Mouse (Mus musculus) heart, embryonic 11.5 days (tissue): ENCODE data around the gene Ahctf1. TPM values are rescaled to one million over a fixed set of nuclear protein-coding genes. Genes with fewer than 3 reads are reported as not detected.

ENCODE experiments used
- ATAC-seq: fragments of 200-750 bp; cut with Nextera tagmentation; replicated peaks from 2 replicates; pipeline ENCODE4 v1.8.0; 2017; ENCODE audit warnings: moderate library complexity; ENCODE audit not compliant: insufficient number of reproducible peaks, low FRiP score, low TSS enrichment
- H3K27ac ChIP-seq: fragments of 300-500 bp; sonication (generic); 2 replicates; pipeline ENCODE4 v1.5.1; 2014; ENCODE audit warnings: mild to moderate bottlenecking, low read depth, low read length
- H3K27me3 ChIP-seq: fragments of 300-500 bp; sonication (generic); 2 replicates; pipeline ENCODE4 v1.6.1; 2014; ENCODE audit warnings: mild to moderate bottlenecking, low read length, mixed read lengths; ENCODE audit not compliant: control insufficient read depth, insufficient read depth
- H3K36me3 ChIP-seq: fragments of 300-500 bp; sonication (generic); 2 replicates; pipeline ENCODE4 v1.6.1; 2014; ENCODE audit warnings: mild to moderate bottlenecking, low read length, moderate library complexity, mixed read lengths; ENCODE audit not compliant: control insufficient read depth, insufficient read depth
- H3K4me1 ChIP-seq: fragments of 300-500 bp; sonication (generic); 2 replicates; pipeline ENCODE4 v1.6.1; 2014; ENCODE audit warnings: low read length; ENCODE audit not compliant: control insufficient read depth, insufficient read depth
- H3K4me2 ChIP-seq: fragments of 300-500 bp; sonication (generic); 2 replicates; pipeline ENCODE4 v1.6.1; 2014; ENCODE audit warnings: mild to moderate bottlenecking, moderate library complexity
- H3K4me3 ChIP-seq: fragments of 300-500 bp; sonication (generic); 2 replicates; pipeline ENCODE4 v1.5.1; 2014; ENCODE audit warnings: low read depth, low read length
- H3K9ac ChIP-seq: fragments of 300-500 bp; sonication (generic); 2 replicates; pipeline ENCODE4 v1.6.1; 2014; ENCODE audit warnings: mild to moderate bottlenecking, low read depth, low read length, moderate library complexity
- H3K9me3 ChIP-seq: fragments of 300-500 bp; sonication (generic); replicated peaks from 2 replicates; pipeline ENCODE4 v1.6.1; 2016; ENCODE audit warnings: low read length; ENCODE audit not compliant: control insufficient read depth
- WGBS: fragments of 180-500 bp; shearing (Covaris S2); extraction: QIAGEN DNeasy Blood & Tissue Kit; methylation state at CpG from one replicate; pipeline ENCODE4 v1.1.7; 2014; ENCODE audit not compliant: insufficient replicate concordance; 5-methylcytosine and 5-hydroxymethylcytosine counted together
- polyA plus RNA-seq: library from polyadenylated mRNA; unstranded; fragments of >200 nt; fragmentation: Nextera tagmentation; extraction: Ambion mirVana; gene quantifications from 2 replicates; pipeline ENCODE4 v1.2.1, GENCODE M21; 2014

Ahctf1 gene
- polyA plus RNA-seq, 1 experiment from 2014 or later: 27.0 TPM

- no peaks in the 10 kb centered on the region for H3K9me3 ChIP-seq
- no peak overlapping the region for H3K4me3 ChIP-seq
- no peaks in the 10 kb centered on the region for H3K4me1 ChIP-seq
- H3K27ac ChIP-seq: no peak overlapping the region
- no peak overlapping the region for H3K4me2 ChIP-seq
- no peak overlapping the region for H3K9ac ChIP-seq
- H3K27me3 ChIP-seq: no peaks in the 10 kb centered on the region
- no peak for ATAC-seq
- 40% methylated on average over 2 of the region's 2 CpGs for WGBS
- no peaks in the 10 kb centered on the region for H3K36me3 ChIP-seq
Measured at GRCm38 (mm10) chr1:179813385-179813784, 9.9 kb upstream of the Ahctf1 start.

DNA sequence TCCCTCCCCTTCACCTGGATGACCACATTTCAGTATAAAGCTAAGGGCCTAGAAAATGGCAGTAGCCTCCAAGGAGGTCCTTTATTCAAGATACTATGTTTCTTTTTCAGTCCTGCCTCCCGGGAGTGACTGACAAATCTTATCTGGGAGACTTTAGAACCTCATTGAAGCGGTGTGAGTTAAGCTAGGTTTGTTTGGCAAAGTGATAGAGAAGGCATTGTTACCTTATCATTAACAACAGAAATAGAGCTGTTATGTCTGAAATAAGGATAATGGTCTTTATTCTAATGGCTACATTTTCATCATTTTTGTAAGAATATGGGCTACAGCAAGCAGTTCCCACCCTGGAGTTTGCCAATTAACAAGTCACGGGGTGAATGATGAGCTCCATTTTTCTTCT, 4.8 kb upstream of the Ahctf1 start:
- no peak for ATAC-seq
- H3K9ac ChIP-seq: no peak overlapping the region
- no peaks in the 10 kb centered on the region for H3K4me1 ChIP-seq
- no peaks in the 10 kb centered on the region for H3K27me3 ChIP-seq
- H3K9me3 ChIP-seq: no peaks in the 10 kb centered on the region
- no peak overlapping the region for H3K4me2 ChIP-seq
- 34% methylated on average over 3 of the region's 3 CpGs for WGBS
- no peak overlapping the region for H3K4me3 ChIP-seq
- no peak overlapping the region for H3K27ac ChIP-seq
- no peaks in the 10 kb centered on the region for H3K36me3 ChIP-seq

- no peak overlapping the region for H3K27ac ChIP-seq
- no peaks in the 10 kb centered on the region for H3K4me1 ChIP-seq
- H3K9me3 ChIP-seq: no peaks in the 10 kb centered on the region
- WGBS: 68% methylated on average over 4 of the region's 4 CpGs
- H3K27me3 ChIP-seq: no peaks in the 10 kb centered on the region
- H3K4me3 ChIP-seq: no peak overlapping the region
- no peak for ATAC-seq
- H3K4me2 ChIP-seq: no peak overlapping the region
- no peaks in the 10 kb centered on the region for H3K36me3 ChIP-seq
- no peak overlapping the region for H3K9ac ChIP-seq
Measured at GRCm38 (mm10) chr1:179807468-179807867, 4.0 kb upstream of the Ahctf1 start.

GRCm38 (mm10) chr1:179805751-179806150, 2.3 kb upstream of the Ahctf1 start:
- Histone ChIP-seq H3K4me1 (peaks cover 4% of the 10 kb centered on the region), H3K27me3 (no peaks in the 10 kb centered on the region), H3K4me2 (no peak overlapping the region), H3K27ac (no peak overlapping the region), H3K9ac (no peak overlapping the region), H3K4me3 (no peak overlapping the region), H3K9me3 (no peaks in the 10 kb centered on the region), H3K36me3 (no peaks in the 10 kb centered on the region)
- no peak for ATAC-seq
- WGBS: 78% methylated on average over 5 of the region's 5 CpGs

- Histone ChIP-seq H3K4me2 (peak overlapping the region; percentile 89), H3K9me3 (no peaks in the 10 kb centered on the region), H3K36me3 (no peaks in the 10 kb centered on the region), H3K4me3 (peak overlapping the region; percentile 95), H3K9ac (peak overlapping the region; percentile 98), H3K27me3 (no peaks in the 10 kb centered on the region), H3K4me1 (peaks cover 4% of the 10 kb centered on the region), H3K27ac (peak overlapping the region; percentile 99)
- WGBS: 27% methylated on average over 11 of the region's 11 CpGs
- no peak for ATAC-seq
Measured at GRCm38 (mm10) chr1:179804140-179804881, 831 bp upstream of the Ahctf1 start.

DNA sequence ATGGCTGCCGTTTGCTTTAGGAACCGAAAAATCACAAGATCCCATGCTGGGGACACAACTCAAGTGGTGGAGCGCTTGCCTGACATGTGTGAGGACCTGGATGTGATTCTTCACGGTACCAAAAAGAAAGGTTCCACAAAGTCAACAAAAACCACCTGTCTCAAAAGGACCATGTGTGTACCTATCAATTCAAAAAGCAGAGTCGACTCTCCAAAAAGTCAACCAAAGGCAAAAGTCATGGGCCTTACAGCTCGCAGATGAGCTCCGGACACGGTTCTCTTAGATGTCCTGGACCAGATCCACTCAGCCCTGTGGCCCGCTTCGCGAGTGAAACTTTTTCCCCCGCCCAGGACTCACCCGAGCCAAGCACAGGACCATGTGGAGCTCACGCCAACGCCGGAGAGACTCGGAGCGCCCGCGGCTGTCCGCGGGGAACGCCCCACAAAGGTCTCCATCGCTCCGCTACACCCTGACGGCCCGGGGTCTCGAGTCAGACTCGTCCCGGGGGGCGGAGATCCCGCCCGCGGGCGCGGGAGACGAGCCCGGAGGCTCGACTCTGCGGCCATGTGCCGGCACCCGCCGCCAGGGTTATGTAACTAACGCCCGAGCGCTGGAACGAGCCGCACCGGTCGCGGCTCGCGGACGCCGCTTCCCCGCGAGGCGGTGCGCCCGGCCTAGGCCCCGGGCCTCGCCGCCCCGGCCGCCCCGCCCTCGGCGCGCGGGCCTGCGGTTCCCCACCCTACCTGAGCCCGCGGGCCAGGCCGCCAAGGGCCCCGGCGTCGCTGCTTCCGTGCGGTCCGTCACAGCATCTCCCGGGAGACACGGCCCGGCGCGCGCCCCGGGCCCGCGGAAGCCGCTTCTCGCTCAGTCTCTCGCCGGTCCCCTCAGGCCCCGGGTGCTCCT, 619 bp downstream of the Ahctf1 start, which contains the start of gene Gm10518:
Gene Gm10518, plus strand, starts transcription at position 767 of the 903 bp plus-strand sequence.
- H3K9me3 ChIP-seq: no peaks in the 10 kb centered on the region
- no peaks in the 10 kb centered on the region for H3K27me3 ChIP-seq
- H3K4me1 ChIP-seq: peaks cover 4% of the 10 kb centered on the region
- peaks cover 6% of the 10 kb centered on the region for H3K36me3 ChIP-seq
- H3K4me3 ChIP-seq: peak within 1 kb of the TSS; percentile 95
- peak within 1 kb of the TSS; percentile 89 for H3K4me2 ChIP-seq
- peak within 1 kb of the TSS; percentile 98 for H3K9ac ChIP-seq
- peak; percentile 71 for ATAC-seq
- under 1% methylated on average over 90 of the region's 94 CpGs for WGBS
- H3K27ac ChIP-seq: peak within 1 kb of the TSS; percentile 99

DNA sequence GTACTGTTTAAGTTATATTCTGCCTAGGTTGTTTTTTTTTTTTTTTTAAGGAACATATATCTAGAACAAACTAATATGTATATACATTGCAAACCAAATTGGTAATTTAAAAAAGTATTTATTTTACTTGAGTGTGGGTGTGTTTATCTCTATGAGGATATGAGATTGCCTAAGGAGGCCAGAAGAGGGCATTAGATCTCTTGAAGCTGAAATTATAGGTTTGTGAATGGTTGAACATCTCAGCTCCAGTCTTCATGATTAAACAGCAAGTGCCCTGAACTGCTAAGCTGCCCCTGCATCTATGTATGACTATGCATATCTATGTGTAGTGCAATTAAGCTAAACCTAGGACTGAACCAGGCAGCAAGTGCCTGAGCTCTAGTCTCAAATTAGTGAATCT, 4.7 kb downstream of the Ahctf1 start:
- no peak for ATAC-seq
- H3K4me1 ChIP-seq: peaks cover 4% of the 10 kb centered on the region
- peaks cover 27% of the 10 kb centered on the region for H3K36me3 ChIP-seq
- H3K27me3 ChIP-seq: no peaks in the 10 kb centered on the region
- H3K4me3 ChIP-seq: no peak overlapping the region
- H3K27ac ChIP-seq: no peak overlapping the region
- no peaks in the 10 kb centered on the region for H3K9me3 ChIP-seq
- no peak overlapping the region for H3K4me2 ChIP-seq
- no peak overlapping the region for H3K9ac ChIP-seq

GRCm38 (mm10) chr1:179787281-179787680, 16.2 kb downstream of the Ahctf1 start:
- H3K4me1 ChIP-seq: no peaks in the 10 kb centered on the region
- H3K9ac ChIP-seq: no peak overlapping the region
- H3K4me2 ChIP-seq: no peak overlapping the region
- H3K36me3 ChIP-seq: peaks cover 32% of the 10 kb centered on the region
- H3K27me3 ChIP-seq: no peaks in the 10 kb centered on the region
- no peak overlapping the region for H3K4me3 ChIP-seq
- no peak for ATAC-seq
- H3K9me3 ChIP-seq: no peaks in the 10 kb centered on the region
- 74% methylated on average over 4 of the region's 4 CpGs for WGBS
- H3K27ac ChIP-seq: no peak overlapping the region
